Mouse (Mus musculus): ENCODE results near the gene Kcnh2.

Kcnh2 gene

DNA sequence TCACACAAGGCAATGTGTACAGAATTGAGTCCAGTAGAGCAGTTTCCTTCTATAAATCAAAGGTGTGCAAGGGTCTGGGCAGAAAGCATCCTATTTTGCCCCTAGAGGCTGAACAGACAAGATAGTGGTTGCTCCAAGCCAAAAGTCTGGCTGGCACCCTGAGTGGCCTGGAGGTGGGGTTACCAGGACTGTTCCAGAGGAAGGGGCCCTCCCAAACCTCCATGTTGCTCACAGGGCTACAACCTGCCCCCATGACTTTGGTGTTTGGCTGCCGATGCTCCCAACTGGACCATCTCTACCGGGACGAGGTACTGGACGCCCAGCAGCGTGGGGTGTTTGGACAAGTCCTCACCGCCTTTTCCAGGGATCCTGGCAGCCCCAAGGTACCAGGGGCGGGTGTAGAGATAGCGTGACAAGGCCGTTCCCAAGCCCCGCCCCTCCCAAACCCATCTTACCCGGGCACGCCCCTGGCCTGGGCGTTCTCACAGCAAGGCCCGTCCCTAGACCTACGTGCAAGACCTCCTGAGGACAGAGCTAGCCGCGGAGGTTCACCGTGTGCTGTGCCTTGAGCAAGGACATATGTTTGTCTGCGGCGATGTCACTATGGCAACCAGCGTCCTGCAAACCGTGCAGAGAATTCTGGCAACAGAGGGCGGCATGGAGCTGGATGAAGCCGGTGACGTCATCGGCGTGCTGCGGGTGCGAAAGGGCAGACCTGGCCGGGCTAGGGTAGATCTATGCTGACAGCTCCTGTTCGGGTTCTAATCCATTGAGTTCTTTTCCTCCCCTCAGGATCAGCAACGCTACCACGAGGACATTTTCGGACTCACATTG, 31.8 kb upstream of the Kcnh2 start:
- no peak for TF ChIP-seq NANOG (IDR thresholded peaks at IDR 0.05; ENCODE audit: borderline replicate concordance, low read length)
- TF ChIP-seq CTCF (conservative IDR thresholded peaks at IDR 0.05; ENCODE audit: low read length): peak; percentile 21; the same call in 1 of the 2 replicates
- Histone ChIP-seq H3K4me1 (replicated peaks; ENCODE audit: low read depth, low read length) (peaks cover 74% of the 10 kb centered on the region), H3K4me3 (replicated peaks; ENCODE audit: low read length) (peak overlapping the region; percentile 76), H3K27me3 (ENCODE audit: insufficient read depth, low read length) (peaks cover 28% of the 10 kb centered on the region), H3K36me3 (ENCODE audit: insufficient read depth, low read length) (peaks cover 18% of the 10 kb centered on the region), H3K9me3 (ENCODE audit: low read length) (no peaks in the 10 kb centered on the region)

DNA sequence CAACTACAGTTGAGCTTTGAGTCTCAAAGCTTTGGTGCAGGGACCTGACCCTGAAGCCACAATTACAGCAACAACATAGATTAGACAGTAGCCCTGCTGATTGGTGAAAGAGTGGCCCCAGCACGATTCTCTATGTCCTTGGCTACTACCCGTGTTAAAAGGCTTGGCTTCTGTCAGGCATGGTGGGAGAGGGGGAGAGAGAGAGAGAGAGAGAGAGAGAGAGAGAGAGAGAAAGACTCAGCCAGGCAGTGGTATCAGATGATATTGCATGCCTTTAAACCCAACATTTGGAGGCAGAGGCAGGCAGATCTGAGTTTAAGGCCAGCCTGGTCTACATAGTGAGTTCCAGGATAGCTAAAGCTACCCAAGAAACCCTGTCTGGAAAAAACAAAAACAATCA, 30.6 kb upstream of the Kcnh2 start:
- TF ChIP-seq CTCF (conservative IDR thresholded peaks at IDR 0.05; ENCODE audit: low read length): no peak
- no peak for TF ChIP-seq POU5F1 (IDR thresholded peaks at IDR 0.05; ENCODE audit: borderline replicate concordance, low read length)
- no peak for TF ChIP-seq NANOG (IDR thresholded peaks at IDR 0.05; ENCODE audit: borderline replicate concordance, low read length)
- H3K36me3 ChIP-seq (ENCODE audit: insufficient read depth, low read length): peaks cover 18% of the 10 kb centered on the region
- H3K9me3 ChIP-seq (ENCODE audit: low read length): no peaks in the 10 kb centered on the region

DNA sequence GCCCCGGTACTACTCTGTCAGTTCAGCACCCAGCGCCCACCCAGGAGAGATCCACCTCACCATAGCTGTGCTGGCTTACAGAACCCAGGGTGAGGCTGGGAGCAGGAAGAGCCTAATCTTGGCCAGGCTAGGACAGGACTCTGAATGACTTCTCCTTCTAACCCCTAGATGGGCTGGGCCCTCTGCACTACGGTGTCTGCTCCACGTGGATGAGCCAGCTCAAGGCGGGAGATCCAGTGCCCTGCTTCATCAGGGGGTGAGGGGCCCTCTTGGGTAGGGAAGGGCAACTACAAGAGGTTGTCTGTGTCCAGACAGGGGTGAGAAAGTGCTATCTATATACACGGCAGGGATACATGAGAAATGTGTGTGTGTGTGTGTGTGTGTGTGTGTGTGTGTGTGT, 30.1 kb upstream of the Kcnh2 start:
- Histone ChIP-seq H3K27me3 (ENCODE audit: insufficient read depth, low read length) (peaks cover 12% of the 10 kb centered on the region), H3K9me3 (ENCODE audit: low read length) (no peaks in the 10 kb centered on the region), H3K4me1 (replicated peaks; ENCODE audit: low read depth, low read length) (peaks cover 73% of the 10 kb centered on the region), H3K4me3 (replicated peaks; ENCODE audit: low read length) (no peak overlapping the region), H3K36me3 (ENCODE audit: insufficient read depth, low read length) (peaks cover 18% of the 10 kb centered on the region)
- no peak for TF ChIP-seq NANOG (IDR thresholded peaks at IDR 0.05; ENCODE audit: borderline replicate concordance, low read length)
- TF ChIP-seq POU5F1 (IDR thresholded peaks at IDR 0.05; ENCODE audit: borderline replicate concordance, low read length): no peak
- TF ChIP-seq CTCF (conservative IDR thresholded peaks at IDR 0.05; ENCODE audit: low read length): no peak

More for the DNA sequence above, 30.6 kb upstream of the Kcnh2 start:
- no peak overlapping the region for H3K4me3 ChIP-seq (replicated peaks; ENCODE audit: low read length)
- H3K27me3 ChIP-seq (ENCODE audit: insufficient read depth, low read length): peaks cover 17% of the 10 kb centered on the region
- peaks cover 78% of the 10 kb centered on the region for H3K4me1 ChIP-seq (replicated peaks; ENCODE audit: low read depth, low read length)

DNA sequence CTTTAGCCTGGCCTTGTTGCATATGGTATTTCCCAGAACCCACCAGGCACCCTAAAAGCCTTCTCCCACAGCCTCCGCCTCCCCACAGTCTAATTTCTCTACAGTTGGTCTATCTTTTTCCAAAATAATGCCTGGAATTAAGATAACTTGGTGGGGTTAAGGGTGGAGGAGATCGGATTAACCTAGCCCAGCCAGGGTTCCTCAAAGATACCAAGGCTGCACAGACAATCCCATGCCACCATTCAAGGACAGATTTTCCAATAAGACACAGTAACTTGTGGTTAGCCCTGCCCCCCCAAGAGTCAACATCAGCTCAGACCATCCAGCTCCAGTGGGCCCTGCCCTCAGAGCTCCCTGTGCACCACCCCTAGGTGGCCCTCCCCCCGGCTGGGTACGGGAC, 29.1 kb upstream of the Kcnh2 start:
- Histone ChIP-seq H3K4me3 (replicated peaks; ENCODE audit: low read length) (no peak overlapping the region; the same call in 1 of the 2 replicates), H3K9me3 (ENCODE audit: low read length) (no peaks in the 10 kb centered on the region), H3K36me3 (ENCODE audit: insufficient read depth, low read length) (peaks cover 10% of the 10 kb centered on the region), H3K4me1 (replicated peaks; ENCODE audit: low read depth, low read length) (peaks cover 74% of the 10 kb centered on the region), H3K27me3 (ENCODE audit: insufficient read depth, low read length) (peaks cover 3% of the 10 kb centered on the region; the same call in 1 of the 2 replicates)
- no peak for TF ChIP-seq CTCF (conservative IDR thresholded peaks at IDR 0.05; ENCODE audit: low read length)
- no peak for TF ChIP-seq NANOG (IDR thresholded peaks at IDR 0.05; ENCODE audit: borderline replicate concordance, low read length)
- no peak for TF ChIP-seq POU5F1 (IDR thresholded peaks at IDR 0.05; ENCODE audit: borderline replicate concordance, low read length)

DNA sequence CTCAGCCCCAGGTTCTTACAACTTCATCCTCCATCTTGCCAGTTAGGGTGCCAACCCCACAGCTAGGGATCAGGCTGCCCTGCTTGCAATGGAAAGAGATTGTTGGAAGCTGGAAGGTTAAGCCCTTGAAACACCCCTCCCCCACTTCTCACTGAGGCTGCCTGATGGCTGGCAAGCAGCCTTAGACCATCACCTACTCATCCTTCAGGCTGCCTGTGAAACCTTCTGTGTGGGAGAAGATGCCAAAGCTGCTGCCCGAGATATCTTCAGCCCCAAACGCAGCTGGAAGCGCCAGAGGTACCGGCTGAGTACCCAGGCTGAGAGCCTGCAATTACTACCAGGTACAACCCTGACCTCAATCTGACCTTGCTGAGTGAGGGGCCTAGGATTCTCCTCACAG, 28.1 kb upstream of the Kcnh2 start:
- TF ChIP-seq POU5F1 (IDR thresholded peaks at IDR 0.05; ENCODE audit: borderline replicate concordance, low read length): no peak
- no peak for TF ChIP-seq NANOG (IDR thresholded peaks at IDR 0.05; ENCODE audit: borderline replicate concordance, low read length)
- TF ChIP-seq CTCF (conservative IDR thresholded peaks at IDR 0.05; ENCODE audit: low read length): no peak
- Histone ChIP-seq H3K4me1 (replicated peaks; ENCODE audit: low read depth, low read length) (peaks cover 67% of the 10 kb centered on the region), H3K4me3 (replicated peaks; ENCODE audit: low read length) (no peak overlapping the region), H3K9me3 (ENCODE audit: low read length) (no peaks in the 10 kb centered on the region), H3K36me3 (ENCODE audit: insufficient read depth, low read length) (no peaks in the 10 kb centered on the region), H3K27me3 (ENCODE audit: insufficient read depth, low read length) (no peaks in the 10 kb centered on the region; the same call in 1 of the 2 replicates)

DNA sequence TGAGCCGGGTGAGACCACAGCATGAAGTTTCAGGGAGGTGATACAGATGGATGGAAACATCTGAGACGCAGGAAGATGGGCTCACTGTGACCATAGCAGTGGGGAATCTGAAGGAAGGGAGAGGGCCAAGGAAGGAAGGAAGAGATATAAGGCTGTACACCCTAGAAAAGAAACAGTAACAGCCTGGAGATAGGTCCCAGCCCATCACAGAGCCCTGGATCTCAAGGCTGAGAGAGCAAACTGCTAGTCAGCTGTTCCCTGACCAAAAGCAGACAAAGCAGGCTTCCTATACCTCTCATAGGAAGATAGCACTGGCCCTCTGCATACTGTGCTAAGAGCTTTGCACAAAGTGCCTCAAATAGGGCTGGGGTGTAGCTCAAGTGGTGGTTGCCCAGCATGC, 27.3 kb upstream of the Kcnh2 start:
- TF ChIP-seq NANOG (IDR thresholded peaks at IDR 0.05; ENCODE audit: borderline replicate concordance, low read length) (no peak), CTCF (conservative IDR thresholded peaks at IDR 0.05; ENCODE audit: low read length) (no peak), POU5F1 (IDR thresholded peaks at IDR 0.05; ENCODE audit: borderline replicate concordance, low read length) (no peak)
- no peak overlapping the region for H3K4me3 ChIP-seq (replicated peaks; ENCODE audit: low read length)

DNA sequence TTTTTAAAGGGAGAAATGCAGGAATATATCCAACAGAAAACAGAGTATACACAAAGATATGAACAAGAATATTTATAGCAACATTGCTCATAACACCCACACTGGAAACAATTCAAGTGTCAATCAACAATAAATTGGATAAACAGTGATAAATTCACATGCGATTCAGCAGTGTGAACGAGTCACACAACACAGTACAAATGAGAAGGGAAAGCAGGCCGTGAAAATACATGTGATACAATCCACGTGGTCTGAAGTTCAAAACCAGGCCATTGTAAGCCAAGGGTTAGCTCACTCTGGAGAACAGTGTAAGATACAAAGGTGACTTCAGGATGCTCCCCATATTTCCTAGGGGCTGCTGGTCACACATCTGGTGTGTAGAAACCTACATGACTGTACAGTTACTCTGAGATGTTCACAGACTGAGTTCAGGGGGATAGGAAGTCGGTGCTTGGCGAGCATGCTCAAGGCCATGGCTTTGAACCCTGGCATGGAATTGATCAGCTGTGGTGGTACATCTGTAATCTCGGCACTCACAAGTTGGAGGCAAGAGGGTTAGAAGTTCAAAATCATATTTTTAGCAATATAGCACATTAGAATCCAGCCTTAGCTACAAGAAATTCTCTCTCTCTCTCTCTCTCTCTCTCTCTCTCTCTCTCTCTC, 23.4 kb upstream of the Kcnh2 start:
- peaks cover 17% of the 10 kb centered on the region; the same call in 1 of the 2 replicates for H3K36me3 ChIP-seq (ENCODE audit: insufficient read depth, low read length)
- H3K9me3 ChIP-seq (ENCODE audit: low read length): no peaks in the 10 kb centered on the region
- H3K27me3 ChIP-seq (ENCODE audit: insufficient read depth, low read length): no peaks in the 10 kb centered on the region
- H3K4me3 ChIP-seq (replicated peaks; ENCODE audit: low read length): no peak overlapping the region
- H3K4me1 ChIP-seq (replicated peaks; ENCODE audit: low read depth, low read length): peaks cover 32% of the 10 kb centered on the region
- TF ChIP-seq NANOG (IDR thresholded peaks at IDR 0.05; ENCODE audit: borderline replicate concordance, low read length) (no peak), CTCF (conservative IDR thresholded peaks at IDR 0.05; ENCODE audit: low read length) (no peak), POU5F1 (IDR thresholded peaks at IDR 0.05; ENCODE audit: borderline replicate concordance, low read length) (no peak)

More for the DNA sequence above, 27.3 kb upstream of the Kcnh2 start:
- Histone ChIP-seq H3K4me1 (replicated peaks; ENCODE audit: low read depth, low read length) (peaks cover 59% of the 10 kb centered on the region), H3K36me3 (ENCODE audit: insufficient read depth, low read length) (no peaks in the 10 kb centered on the region), H3K27me3 (ENCODE audit: insufficient read depth, low read length) (no peaks in the 10 kb centered on the region; the same call in 1 of the 2 replicates), H3K9me3 (ENCODE audit: low read length) (no peaks in the 10 kb centered on the region)

DNA sequence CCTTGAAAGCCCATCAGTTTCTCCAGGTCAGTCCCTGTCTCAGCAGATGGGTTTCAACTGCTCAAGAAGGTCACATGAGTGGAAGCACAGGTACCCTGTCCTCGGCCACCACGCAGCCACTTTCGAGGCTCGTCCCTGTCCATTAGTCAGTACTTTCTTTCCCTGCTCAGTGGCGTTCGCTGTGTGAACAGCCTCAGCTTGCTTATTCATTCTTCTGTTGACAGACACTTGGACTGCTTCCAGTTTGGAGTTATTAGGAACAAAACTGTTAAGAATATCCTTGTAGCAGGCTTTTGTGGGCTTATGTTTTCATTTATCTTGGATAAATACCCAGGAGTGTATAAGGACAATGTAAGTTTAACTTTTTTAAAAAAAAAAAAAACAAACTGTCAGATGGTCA, 22.8 kb upstream of the Kcnh2 start:
- Histone ChIP-seq H3K4me3 (replicated peaks; ENCODE audit: low read length) (no peak overlapping the region), H3K4me1 (replicated peaks; ENCODE audit: low read depth, low read length) (peaks cover 30% of the 10 kb centered on the region), H3K36me3 (ENCODE audit: insufficient read depth, low read length) (peaks cover 17% of the 10 kb centered on the region; the same call in 1 of the 2 replicates), H3K9me3 (ENCODE audit: low read length) (no peaks in the 10 kb centered on the region), H3K27me3 (ENCODE audit: insufficient read depth, low read length) (no peaks in the 10 kb centered on the region)
- TF ChIP-seq CTCF (conservative IDR thresholded peaks at IDR 0.05; ENCODE audit: low read length) (no peak), NANOG (IDR thresholded peaks at IDR 0.05; ENCODE audit: borderline replicate concordance, low read length) (no peak), POU5F1 (IDR thresholded peaks at IDR 0.05; ENCODE audit: borderline replicate concordance, low read length) (no peak)

Measured in E14TG2a.4 (cell line).